Mouse (Mus musculus): ENCODE results near the gene Cadps.

- TF ChIP-seq CTCF (IDR thresholded peaks at IDR 0.05; ENCODE audit: low read depth): no peak
- TF ChIP-seq EP300 (IDR thresholded peaks at IDR 0.05; ENCODE audit: low read depth): no peak
Measured at GRCm38 (mm10) chr14:12560233-12560577, 262.7 kb downstream of the Cadps start.

All from liver, postnatal 0 days (tissue).